Mouse (Mus musculus) embryonic facial prominence, embryonic 11.5 days (tissue): ENCODE data around the gene Tshz3. TPM values are rescaled to one million over a fixed set of nuclear protein-coding genes. Genes with fewer than 3 reads are reported as not detected.
A peak's percentile ranks its signal among the peaks of the same experiment; 100 is the strongest.

Experiments used
- ATAC-seq: fragments of 200-750 bp; cut with Nextera tagmentation; replicated peaks from 2 replicates; pipeline ENCODE4 v1.8.0; 2017; ENCODE audit warnings: low read depth; ENCODE audit not compliant: insufficient number of reproducible peaks, low FRiP score, low TSS enrichment
- DNase-seq: peaks from one replicate; pipeline ENCODE4 v3.0.0-alpha.2; 2015; ENCODE audit warnings: low spot score
- H3K27ac ChIP-seq: fragments of 300-500 bp; sonication (generic); replicated peaks from 2 replicates; pipeline ENCODE4 v1.5.1; 2014; ENCODE audit warnings: mild to moderate bottlenecking, low read depth, low read length, control low read depth
- H3K27me3 ChIP-seq: fragments of 300-500 bp; sonication (generic); 2 replicates; pipeline ENCODE4 v1.6.1; 2014; ENCODE audit warnings: mild to moderate bottlenecking, low read length, moderate library complexity, mixed read lengths; ENCODE audit not compliant: control insufficient read depth, insufficient read depth
- H3K36me3 ChIP-seq: fragments of 300-500 bp; sonication (generic); replicated peaks from 2 replicates; pipeline ENCODE4 v1.6.1; 2014; ENCODE audit warnings: low read depth, mild to moderate bottlenecking, low read length, moderate library complexity, mixed read lengths; ENCODE audit not compliant: control insufficient read depth, insufficient read depth
- H3K4me1 ChIP-seq: fragments of 300-500 bp; sonication (generic); 2 replicates; pipeline ENCODE4 v1.6.1; 2014; ENCODE audit warnings: low read length, mixed read lengths; ENCODE audit not compliant: control insufficient read depth, insufficient read depth
- H3K4me2 ChIP-seq: fragments of 300-500 bp; sonication (generic); 2 replicates; pipeline ENCODE4 v1.6.1; 2014; ENCODE audit warnings: low read depth, mild to moderate bottlenecking, control low read depth, low read length, moderate library complexity
- H3K4me3 ChIP-seq: fragments of 300-500 bp; sonication (generic); 2 replicates; pipeline ENCODE4 v1.5.1; 2014; ENCODE audit warnings: low read depth, low read length, control low read depth
- H3K9ac ChIP-seq: fragments of 300-500 bp; sonication (generic); replicated peaks from 2 replicates; pipeline ENCODE4 v1.6.1; 2014; ENCODE audit warnings: mild to moderate bottlenecking, control low read depth, low read length
- H3K9me3 ChIP-seq: fragments of 300-500 bp; sonication (generic); replicated peaks from 2 replicates; pipeline ENCODE4 v1.6.1; 2016; ENCODE audit warnings: mild to moderate bottlenecking, low read length, inconsistent platforms, mixed read lengths; ENCODE audit not compliant: control insufficient read depth
- WGBS: fragments of 180-500 bp; shearing (Covaris S2); extraction: QIAGEN DNeasy Blood & Tissue Kit; methylation state at CpG from one replicate; pipeline ENCODE4 v1.1.7; 2014; 5-methylcytosine and 5-hydroxymethylcytosine counted together
- polyA plus RNA-seq: library from polyadenylated mRNA; unstranded; fragments of >200 nt; fragmentation: Nextera tagmentation; extraction: Ambion mirVana; gene quantifications from 2 replicates; pipeline ENCODE4 v1.2.1, GENCODE M21; 2014

Gene Tshz3
- polyA plus RNA-seq, 1 experiment from 2014 or later, result 3.7 TPM

- peaks cover 15% of the 10 kb centered on the region for H3K27me3 ChIP-seq
- no peaks in the 10 kb centered on the region for H3K36me3 ChIP-seq
- peak overlapping the region; percentile 79 for H3K4me3 ChIP-seq
- peak overlapping the region; percentile 97 for H3K4me2 ChIP-seq
- peak overlapping the region; percentile 75 for H3K9ac ChIP-seq
- no peaks in the 10 kb centered on the region for H3K9me3 ChIP-seq
- ATAC-seq, result no peak
- H3K27ac ChIP-seq, result peak overlapping the region; percentile 52; the same call in 1 of the 2 replicates
- no peak for DNase-seq
- under 1% methylated on average over 16 of the region's 16 CpGs for WGBS
- H3K4me1 ChIP-seq, result peaks cover 8% of the 10 kb centered on the region
Observed at GRCm38 (mm10) chr7:36698589-36698946, 650 bp downstream of the Tshz3 start.

GRCm38 (mm10) chr7:36699001-36699987 lies 1.4 kb downstream of the Tshz3 start:
- peak overlapping the region; percentile 79 for H3K4me3 ChIP-seq
- WGBS, result 11% methylated on average over 18 of the region's 18 CpGs
- no peak overlapping the region for H3K27ac ChIP-seq
- H3K27me3 ChIP-seq, result peaks cover 12% of the 10 kb centered on the region
- no peak for ATAC-seq
- no peaks in the 10 kb centered on the region for H3K36me3 ChIP-seq
- DNase-seq, result no peak
- H3K4me1 ChIP-seq, result peaks cover 8% of the 10 kb centered on the region
- peak overlapping the region; percentile 97 for H3K4me2 ChIP-seq
- H3K9me3 ChIP-seq, result no peaks in the 10 kb centered on the region
- no peak overlapping the region for H3K9ac ChIP-seq

GRCm38 (mm10) chr7:36706636-36707035 lies 8.7 kb downstream of the Tshz3 start:
- Histone ChIP-seq H3K9me3 (no peaks in the 10 kb centered on the region), H3K4me3 (no peak overlapping the region), H3K27me3 (0 out of 2 replicates have a peak, but pooled peaks cover 1% of the 10 kb centered on the region), H3K9ac (no peak overlapping the region), H3K36me3 (no peaks in the 10 kb centered on the region), H3K4me2 (no peak overlapping the region), H3K4me1 (no peaks in the 10 kb centered on the region; the same call in 1 of the 2 replicates), H3K27ac (no peak overlapping the region)
- DNase-seq (no peak), ATAC-seq (no peak; the same call in 1 of the 2 replicates)
- 25% methylated on average over 8 of the region's 10 CpGs for WGBS

- Histone ChIP-seq H3K9ac (no peak overlapping the region), H3K27me3 (no peaks in the 10 kb centered on the region), H3K27ac (no peak overlapping the region), H3K9me3 (no peaks in the 10 kb centered on the region), H3K36me3 (no peaks in the 10 kb centered on the region), H3K4me1 (no peaks in the 10 kb centered on the region; the same call in 1 of the 2 replicates), H3K4me3 (no peak overlapping the region), H3K4me2 (no peak overlapping the region)
- 35% methylated on average over 10 of the region's 10 CpGs for WGBS
- DNase-seq (no peak), ATAC-seq (no peak)
Observed at GRCm38 (mm10) chr7:36707266-36707665, 9.3 kb downstream of the Tshz3 start.

GRCm38 (mm10) chr7:36707681-36708350 lies 9.9 kb downstream of the Tshz3 start:
- no peaks in the 10 kb centered on the region for H3K27me3 ChIP-seq
- no peaks in the 10 kb centered on the region for H3K9me3 ChIP-seq
- no peaks in the 10 kb centered on the region for H3K36me3 ChIP-seq
- ATAC-seq, result peak; percentile 21; the same call in 1 of the 2 replicates
- H3K9ac ChIP-seq, result no peak overlapping the region
- DNase-seq, result no peak
- no peak overlapping the region for H3K4me2 ChIP-seq
- H3K4me1 ChIP-seq, result no peaks in the 10 kb centered on the region; the same call in 1 of the 2 replicates
- 42% methylated on average over 17 of the region's 17 CpGs for WGBS
- H3K27ac ChIP-seq, result no peak overlapping the region
- H3K4me3 ChIP-seq, result no peak overlapping the region

- ATAC-seq, result no peak
- Histone ChIP-seq H3K27me3 (no peaks in the 10 kb centered on the region), H3K36me3 (no peaks in the 10 kb centered on the region), H3K4me3 (no peak overlapping the region), H3K4me1 (no peaks in the 10 kb centered on the region; the same call in 1 of the 2 replicates), H3K4me2 (no peak overlapping the region), H3K27ac (no peak overlapping the region), H3K9ac (no peak overlapping the region), H3K9me3 (no peaks in the 10 kb centered on the region)
- no peak for DNase-seq
- WGBS, result 63% methylated on average over 3 of the region's 3 CpGs
Observed at GRCm38 (mm10) chr7:36708823-36709222, 10.9 kb downstream of the Tshz3 start.

GRCm38 (mm10) chr7:36709239-36709638 lies 11.3 kb downstream of the Tshz3 start:
- Histone ChIP-seq H3K4me1 (no peaks in the 10 kb centered on the region; the same call in 1 of the 2 replicates), H3K4me2 (no peak overlapping the region), H3K27ac (no peak overlapping the region), H3K27me3 (no peaks in the 10 kb centered on the region), H3K9me3 (no peaks in the 10 kb centered on the region), H3K4me3 (no peak overlapping the region), H3K36me3 (no peaks in the 10 kb centered on the region), H3K9ac (no peak overlapping the region)
- DNase-seq (peak; percentile 65), ATAC-seq (no peak)
- 20% methylated on average over 2 of the region's 2 CpGs for WGBS
